Mouse (Mus musculus) frontal cortex, postnatal 14 days (tissue): Measurements from ENCODE around the gene Cabin1.

ENCODE experiments used
- DNase-seq, 2 experiments: peaks; one replicate each; pipeline ENCODE4 v3.0.0; 2022; ENCODE audit warnings: low spot score in 2 of 2

Gene Cabin1

DNA sequence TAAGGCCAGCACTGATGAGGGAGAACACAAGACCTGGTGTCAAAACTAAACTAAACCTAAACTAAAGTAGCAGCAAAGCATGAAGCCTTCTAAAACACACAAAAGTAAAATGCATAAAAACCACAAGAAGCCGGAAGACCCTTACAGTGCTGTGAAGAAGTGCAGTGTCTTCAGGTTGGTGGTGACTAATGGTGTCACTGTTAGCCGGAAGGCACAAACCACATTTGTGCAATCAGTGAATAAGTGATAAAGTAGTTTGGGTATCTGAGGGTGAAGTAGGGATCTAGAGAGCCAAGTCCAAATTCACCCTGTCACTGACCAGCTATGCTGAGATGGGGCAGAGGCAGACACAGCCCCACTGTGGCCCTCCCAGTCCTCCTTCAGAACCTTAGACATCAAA lies 61.6 kb downstream of the Cabin1 start:
- no peak for DNase-seq

DNA sequence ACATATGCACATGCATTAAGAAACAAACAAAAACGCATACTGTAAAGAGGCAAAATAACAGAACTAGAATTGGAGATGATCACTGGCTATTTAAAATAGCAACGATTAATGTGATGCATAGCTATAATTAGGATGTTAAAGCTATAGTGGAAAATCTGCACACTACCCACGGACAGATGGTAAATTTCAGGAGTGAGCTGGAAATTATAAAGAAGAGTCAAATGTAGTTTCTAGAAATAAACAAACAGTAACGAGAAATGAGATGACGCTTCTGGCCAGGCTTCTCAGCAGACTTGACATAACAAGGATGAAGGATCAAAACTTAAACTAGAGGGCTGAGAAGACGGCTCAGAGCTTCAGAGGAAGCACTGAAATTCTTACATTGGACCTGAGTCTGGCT lies 62.9 kb downstream of the Cabin1 start:
- no peak for DNase-seq

DNA sequence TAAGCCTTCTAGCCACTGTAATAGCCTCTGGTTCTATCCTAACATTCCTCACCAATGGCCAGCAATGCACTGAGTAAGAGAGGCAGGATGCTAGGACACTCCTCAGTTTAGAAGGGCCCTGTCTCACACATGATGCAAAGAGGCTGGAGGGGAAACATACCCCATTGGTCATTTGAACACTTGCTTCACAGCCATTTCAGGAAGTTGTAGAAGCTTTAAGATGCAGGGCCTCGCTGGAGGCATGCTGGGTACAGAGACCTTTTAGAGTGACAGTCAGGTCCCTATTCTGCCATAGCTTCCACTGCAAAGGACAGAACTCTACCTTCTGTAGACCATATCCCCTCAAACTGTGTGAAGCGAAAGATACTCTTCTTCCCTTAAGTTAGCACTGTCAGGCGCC lies 66.4 kb downstream of the Cabin1 start:
- DNase-seq = no peak

DNA sequence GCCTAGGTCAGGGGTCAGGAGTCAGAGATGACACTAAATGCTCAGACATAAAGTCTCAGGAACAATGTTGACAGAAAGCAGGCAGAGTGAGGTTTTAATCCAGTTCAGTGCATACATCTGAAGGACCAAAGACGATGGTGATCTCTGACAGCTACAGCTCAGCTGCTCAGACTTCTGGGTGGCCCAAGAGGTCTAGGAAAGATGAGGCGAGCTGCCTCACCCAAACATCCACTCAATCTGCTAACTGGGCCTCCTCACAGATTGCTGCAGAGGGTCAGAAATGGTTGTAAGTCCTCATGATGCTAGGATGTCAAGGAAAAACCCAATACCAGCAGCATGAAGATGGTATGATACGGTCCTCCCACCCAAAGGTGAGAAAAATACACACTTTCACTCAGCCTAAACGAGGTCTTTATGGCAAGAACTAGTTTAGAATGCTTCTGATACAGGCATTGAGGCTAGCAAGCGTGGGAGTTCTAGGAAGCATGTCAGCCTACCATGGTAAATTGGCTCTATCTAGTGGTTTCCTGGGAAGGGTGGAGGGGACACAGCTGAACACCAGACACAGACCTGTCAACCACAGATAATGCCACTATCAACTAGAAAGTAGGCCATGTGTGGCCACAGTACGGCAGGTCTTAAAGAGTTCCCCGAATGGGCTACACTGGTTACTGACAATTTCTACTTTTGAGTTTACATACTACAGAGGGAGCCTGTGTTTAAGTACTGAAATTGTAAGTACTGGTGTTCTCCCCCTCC lies 67.4 kb downstream of the Cabin1 start:
- DNase-seq = no peak

DNA sequence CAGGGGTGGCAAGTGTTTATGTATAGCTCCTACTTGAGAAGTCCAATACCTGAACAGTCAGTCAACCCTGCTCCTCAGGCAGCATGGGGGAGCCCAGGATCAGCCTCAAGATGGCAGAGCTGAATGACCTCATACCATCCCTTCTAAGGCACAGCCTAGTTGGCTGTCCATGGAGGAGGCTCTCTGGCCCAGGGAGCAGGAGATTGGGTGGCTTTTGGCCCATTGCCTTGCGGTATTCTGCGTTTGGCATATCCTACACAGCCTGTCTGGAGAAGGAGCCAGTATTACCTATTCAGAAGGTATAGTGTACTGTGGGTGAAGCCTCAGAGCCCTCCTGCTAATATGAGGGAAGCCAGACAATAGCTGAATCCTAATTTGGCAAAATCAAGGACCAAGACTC lies 68.6 kb downstream of the Cabin1 start:
- DNase-seq = no peak

DNA sequence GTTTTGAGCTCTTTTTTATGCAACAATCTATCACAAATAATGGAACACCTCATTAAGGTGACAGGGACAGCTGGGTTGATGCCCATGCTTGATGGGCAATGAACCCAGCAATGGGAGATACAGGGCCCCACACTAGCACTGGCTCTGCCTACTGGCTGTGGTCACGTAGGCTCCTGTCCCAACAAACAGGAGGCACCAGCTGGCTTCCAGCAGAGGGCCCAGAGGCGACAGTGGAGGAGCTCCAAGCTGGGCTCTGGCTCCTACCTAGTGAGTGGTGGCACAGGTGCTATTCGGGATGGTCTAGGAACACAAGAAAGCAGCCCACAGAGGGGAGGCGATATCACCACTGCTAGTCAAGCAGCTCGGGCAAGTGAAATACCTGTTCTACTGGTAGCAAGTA lies 69.1 kb downstream of the Cabin1 start:
- no peak for DNase-seq

DNA sequence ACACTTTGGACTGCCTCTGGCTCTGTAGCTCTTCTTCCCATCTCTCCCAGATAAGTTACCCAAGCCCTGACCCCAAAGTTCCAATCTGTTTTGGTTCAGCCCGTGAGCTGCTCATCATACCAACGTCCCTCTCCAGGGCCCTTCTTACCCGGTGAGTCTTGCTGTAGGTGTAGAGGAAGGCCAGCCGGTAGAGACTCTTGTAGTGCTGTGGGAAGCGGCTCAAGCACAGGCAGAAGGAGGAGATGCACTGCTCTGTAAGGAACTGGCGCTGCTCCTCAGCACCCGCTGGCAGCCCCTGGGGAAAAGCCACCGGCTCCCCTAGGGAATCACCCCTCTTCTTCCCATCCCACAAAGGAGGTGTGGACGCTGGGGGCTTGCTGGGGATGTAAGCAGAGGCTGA lies 69.6 kb downstream of the Cabin1 start:
- DNase-seq = no peak

DNA sequence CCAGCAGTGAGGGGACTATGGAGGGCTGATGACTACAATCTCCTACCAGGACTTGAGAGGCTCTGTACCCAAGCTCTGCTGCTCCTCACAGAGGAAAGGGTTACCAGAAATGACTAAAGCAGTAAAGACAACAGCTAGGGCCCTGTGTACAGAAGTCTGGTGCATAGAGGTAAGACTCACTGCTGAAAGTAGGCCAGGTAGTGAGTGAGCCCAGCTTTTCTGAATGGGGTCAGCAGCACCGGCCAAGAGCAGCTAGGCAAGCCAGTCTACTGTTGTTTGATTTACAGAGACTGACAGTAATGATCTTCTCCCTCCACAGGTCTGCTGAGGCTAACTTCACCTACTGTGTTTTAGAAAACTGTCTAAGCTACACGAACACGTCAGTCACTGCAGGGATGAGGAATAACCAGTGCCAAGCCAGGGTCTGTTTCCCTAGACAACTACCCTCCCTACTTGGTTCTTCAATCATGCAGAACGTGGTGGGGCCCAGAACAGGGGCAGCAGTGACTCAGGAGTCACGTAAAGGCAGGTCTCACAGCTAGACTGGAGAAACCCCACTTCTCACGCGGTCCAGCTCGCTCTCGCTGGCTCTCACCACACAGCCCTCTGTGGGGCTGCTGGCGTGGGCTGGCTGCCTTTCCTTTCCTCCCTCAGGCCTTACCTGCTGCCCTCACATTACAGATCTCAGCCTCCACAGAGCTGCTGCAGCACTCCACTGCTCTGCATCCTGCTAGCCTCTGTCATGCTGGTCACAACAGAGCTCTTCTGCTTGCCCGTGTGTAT lies 70.5 kb downstream of the Cabin1 start:
- DNase-seq = no peak

DNA sequence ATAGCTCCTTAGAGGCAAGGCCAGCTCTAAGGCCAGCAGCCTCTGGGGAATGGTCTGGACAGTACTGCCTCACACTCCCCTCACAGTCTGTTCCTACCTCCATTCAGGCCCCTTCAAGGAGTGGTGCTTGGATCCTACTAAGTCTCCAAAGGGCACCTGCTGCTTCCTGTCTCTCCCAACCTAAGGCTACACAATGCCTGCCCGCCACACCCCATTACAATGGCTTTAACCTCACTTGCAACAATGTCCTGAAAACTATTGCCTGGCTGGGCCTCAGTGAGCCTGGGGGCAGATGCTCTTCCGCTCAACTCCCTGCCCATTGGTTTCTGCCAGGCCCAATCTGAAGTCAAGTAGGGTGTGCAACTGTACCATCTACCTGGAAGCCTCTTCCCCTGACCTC lies 75.5 kb downstream of the Cabin1 start:
- no peak for DNase-seq

DNA sequence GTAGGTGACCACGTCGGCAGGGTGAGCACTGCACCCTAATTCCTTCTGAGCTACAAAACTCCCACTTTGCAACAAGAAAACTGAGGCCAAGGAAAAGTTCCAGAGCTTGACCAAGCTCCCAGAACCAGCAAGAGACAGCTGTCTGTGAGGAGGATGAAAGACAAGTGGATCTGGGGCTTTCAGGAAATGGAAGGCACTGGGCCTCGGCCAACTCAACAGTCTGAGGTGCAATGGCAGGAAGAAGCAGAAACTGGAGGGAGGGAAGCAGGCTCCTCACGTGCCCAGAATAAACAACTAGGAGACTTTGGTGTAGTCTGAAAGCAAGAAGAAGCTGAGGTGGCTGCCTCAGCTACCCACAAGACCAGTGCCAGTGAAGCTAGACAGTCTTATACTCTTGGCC lies 77.4 kb downstream of the Cabin1 start:
- DNase-seq = no peak

DNA sequence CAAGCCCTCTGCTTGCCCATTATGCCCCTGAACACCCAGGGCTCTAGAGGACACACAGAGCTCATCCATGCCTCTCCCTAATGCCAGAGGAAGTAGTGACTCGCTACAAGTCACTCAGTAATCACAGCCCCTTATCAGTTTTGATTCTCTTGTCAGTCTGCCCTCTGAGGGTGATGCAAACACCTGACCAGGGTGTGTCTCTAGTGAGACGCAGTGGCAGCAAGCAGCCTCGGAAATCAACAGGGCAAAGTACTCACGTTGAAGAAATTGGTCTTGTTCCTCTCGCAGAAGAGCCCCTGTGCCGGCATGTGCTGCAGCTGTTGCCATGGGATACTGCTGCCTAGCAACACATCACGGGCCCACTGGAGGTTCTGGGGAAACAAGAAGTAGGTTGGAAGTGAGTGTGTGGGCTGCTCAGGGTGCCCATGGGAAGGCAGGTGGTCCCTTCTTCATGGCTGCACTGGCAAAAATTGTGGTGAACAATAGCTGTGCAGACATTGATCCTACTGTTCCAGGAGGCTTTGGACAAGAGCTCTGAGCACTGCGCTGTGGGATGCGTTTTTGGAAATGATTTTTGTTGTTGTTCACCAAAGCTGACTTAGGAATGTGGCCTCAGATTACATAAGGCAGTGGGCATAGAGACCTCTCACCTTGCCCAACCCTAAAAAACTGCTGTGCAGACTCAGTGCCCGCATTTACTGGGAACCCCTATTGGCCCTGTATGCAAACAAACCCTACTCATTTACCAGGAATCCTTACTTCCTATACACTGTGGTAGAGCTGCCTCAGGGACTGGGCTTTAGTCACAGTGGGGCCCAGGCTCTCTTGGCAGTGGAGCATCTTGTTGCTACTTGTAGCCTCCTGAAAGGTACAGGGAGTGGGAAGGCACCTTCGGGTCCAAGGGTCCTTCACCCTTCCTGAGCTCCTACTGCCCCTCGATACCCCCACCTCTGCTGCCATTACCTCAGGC lies 79.8 kb downstream of the Cabin1 start:
- DNase-seq = peak; percentile 79 to 85

DNA sequence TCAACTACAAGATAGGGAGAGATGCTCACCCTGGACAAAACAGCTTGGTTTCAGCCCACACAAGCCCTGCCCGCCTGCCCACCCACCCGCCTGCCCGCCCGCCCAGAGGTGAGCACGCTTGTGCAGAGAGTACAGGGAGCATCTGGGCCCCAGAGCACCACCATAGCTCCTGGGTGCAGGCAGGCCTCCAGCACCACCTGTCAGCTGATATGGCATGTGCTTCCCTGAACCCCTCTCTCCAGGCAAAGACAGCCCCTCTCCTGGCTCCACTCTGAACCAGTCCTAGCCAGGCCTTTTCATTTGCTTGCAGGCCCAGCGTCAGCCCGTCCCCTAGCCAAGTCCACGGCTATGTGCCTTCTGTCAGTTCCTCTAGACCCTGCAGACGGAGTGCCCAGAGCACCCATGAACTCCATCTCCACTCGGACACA lies 83.6 kb downstream of the Cabin1 start:
- DNase-seq = no peak

DNA sequence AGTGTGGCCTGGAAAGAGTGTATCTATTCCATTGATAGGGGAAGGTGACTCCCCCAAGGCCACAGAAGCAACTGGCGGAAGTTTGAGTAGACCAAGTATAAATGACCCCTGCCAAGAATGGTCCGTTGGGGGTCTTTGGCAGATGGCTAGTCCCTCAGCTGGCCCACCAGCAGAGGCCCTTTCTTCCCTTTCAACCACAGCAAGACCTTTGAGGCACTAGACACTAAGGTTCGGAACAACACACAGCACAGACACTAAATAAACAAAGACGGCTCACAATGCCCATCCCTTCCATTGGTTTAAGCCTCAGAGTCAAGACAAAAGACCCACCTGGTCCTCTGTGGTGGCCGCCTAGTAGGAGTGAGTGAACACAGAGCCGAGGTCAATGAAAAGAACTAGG lies 84.9 kb downstream of the Cabin1 start:
- DNase-seq = no peak

DNA sequence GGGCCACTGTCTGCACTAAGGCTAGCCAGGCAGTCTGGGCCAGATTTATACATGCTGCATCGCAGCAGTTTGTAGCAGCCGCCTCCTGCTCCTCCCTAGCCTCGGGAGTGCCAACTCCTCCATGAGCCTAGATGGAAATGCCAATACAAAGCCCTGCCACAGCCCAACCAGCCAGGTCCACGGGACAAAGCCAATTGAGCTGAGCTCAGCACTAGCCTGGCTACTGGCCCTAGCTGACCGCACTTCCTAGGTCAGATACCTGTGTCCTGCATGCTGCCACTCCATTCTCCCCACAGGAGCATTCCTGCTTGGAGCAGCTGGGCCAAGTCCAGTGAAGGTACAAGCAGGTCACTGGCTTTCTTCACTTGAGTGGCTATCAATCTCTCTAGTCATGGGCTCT lies 86.2 kb downstream of the Cabin1 start:
- no peak for DNase-seq

DNA sequence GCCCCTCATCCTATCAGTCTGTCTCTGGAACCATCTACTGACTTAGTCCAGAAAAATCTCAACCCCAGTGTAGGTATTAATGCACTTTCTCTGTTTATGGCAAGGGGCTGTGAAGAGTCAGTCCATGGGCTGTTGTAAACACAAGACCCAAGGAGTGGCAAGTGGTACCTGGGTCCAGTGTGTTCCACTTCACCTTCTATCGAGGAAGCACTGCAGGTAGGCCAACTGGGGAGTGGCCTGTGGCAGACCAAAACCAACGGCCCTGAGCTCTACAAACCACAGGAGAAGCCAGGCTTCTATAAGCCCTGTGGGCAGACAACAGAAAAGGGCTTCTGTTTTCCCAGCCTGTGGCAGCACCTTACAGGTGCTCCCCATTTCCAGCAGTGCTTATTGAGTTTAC lies 86.6 kb downstream of the Cabin1 start:
- no peak for DNase-seq

DNA sequence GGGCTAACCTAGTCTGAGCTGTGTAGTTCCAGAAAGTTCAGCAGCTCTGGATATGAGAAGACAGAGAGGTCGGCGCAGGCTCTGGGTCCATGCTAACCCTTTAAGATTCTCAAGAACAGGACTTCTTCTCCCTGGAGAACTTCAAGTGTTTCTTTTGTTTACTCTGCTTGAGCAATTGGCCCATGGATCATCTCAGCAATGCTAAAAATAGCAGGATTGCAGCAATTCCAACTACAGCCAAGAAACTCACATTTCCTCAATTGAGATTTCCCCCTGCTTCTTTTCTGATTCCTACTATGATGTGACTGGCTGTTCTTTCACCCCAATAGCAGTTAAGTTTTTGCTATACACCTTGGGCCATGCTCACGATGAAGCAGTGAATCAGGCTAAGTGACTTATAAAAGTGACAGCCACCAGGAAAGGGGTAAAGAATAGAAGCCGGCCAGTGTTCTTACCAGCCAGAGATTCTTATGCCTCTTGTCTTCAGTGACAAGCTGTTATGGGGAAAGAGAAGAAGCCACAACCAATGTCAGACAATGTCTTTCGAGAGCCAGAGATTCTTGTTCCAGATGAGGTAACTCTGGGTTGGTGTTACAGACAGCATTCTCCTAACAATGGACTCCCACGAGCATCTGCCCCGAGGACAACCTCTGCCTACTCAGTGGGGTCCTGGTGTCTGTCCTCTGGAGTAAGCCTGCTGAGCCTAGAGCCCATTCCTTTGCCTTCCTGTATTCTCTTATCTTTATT lies 87.1 kb downstream of the Cabin1 start:
- no peak for DNase-seq

DNA sequence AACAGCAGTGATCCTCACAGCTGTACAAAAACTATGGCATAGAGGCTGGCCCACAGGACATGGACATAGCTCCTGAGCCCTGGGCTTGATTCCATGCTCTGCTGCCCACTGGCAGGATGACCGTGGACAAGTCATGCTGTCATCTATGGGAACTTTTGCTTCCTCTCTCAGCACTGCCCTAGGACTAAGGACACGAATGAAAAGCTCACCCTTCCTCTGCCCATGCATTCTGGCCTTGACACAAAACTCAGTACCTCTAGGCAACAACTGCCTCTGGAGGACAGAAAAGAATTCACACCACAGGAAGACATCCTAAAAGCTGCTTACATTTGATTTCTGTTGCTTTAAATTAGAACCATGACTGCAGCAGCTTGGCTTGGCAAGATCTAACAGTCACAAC lies 87.9 kb downstream of the Cabin1 start:
- no peak for DNase-seq

DNA sequence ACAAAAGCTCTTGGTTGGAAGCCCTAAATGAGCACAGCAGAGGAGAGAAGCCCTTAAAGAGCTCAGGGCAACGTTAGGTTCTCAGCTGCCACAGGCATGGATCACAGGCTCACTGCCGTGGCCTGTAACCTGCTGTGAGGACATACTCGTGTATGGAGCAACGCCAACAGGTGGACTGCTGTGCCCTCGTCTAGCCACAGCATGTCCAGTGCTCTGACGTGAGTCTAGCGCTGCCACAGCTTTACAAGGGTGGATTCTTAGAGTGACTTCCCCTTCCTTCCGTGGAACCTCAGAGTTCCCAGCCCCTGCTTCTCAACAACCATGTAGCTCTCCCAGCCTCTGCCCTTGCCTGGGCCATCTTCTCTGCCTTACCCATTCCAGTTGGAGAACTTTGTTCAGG lies 88.5 kb downstream of the Cabin1 start:
- DNase-seq = no peak

DNA sequence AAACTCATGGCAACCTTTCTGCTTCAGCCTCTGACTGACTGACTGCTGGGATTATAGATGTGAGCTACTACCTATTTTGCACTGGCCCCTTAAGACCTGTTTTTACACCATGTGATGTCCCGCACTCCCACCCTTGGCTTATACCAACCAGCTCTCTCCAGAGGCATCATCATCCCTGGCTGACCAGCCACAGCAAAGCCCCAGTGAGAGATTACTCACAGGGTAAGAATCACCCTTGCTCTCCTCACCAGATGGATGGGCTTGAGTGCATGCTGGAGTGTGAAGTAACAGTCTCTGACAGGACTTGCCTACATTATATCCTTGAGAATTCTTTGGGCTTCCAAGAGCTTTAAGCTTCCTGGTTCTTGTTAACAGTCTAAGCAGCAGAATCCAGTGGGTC lies 94.2 kb downstream of the Cabin1 start:
- DNase-seq = no peak

DNA sequence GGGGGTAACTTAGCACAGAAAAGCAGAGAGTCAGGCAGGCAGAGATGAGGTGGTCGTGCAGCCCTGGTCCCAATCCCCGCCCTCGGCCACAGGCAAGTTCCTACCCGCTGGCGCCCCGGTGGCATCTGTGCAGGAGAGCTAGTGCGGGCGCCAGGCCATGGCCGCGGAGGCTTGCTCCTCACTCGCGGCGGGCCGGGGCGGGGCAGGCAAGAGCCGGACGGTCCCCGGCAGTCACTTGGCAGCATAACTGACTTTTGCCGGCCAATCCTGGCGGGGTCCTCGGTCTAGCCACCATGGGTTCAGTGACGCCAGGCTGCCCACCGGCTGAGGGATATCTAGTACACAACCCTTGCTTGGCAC lies 96.2 kb downstream of the Cabin1 start:
- peak in 1 of 2 experiments; percentile 38 for DNase-seq

DNA sequence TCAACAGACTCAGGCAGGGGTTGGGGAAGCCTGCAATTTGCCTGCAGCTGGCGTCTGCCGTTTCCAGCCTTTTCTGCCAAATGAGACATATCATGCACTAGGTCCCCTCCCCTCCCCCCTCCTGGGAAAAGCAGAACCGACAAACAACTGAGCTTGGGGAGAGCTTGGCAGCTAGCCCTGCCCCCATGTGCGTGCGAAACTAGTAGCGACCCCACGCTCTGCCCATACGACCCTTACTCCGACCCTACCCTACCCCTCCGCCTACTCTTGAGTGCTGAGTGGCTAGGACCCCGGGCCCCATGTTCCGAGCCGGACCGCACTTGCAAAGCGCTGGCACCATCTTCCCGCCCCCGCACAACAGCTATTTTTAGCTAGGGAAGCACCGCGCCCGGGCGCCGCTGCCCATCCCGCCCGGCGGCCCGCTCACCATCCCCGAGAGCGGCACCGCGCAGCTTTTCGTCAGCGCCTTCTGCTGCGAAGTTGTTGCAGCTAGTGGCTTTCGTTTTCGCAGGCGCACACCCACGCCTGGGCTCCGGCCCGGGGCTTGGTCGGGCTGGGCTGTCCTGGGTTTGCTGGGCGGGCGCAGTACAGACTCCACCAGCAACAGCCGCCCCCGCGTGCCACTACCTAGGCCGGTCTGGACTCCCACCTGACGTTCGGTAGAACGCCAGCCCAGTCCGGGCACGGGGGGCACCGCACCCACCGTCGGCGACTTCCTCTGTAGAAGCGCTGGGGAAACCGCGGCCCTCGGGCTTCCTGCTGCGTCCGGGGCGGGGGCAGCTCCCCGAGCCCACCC lies 96.8 kb downstream of the Cabin1 start:
- DNase-seq = peak; percentile 69 to 73
